Mouse (Mus musculus): ENCODE data around the gene Muc4.

The Muc4 gene

DNA sequence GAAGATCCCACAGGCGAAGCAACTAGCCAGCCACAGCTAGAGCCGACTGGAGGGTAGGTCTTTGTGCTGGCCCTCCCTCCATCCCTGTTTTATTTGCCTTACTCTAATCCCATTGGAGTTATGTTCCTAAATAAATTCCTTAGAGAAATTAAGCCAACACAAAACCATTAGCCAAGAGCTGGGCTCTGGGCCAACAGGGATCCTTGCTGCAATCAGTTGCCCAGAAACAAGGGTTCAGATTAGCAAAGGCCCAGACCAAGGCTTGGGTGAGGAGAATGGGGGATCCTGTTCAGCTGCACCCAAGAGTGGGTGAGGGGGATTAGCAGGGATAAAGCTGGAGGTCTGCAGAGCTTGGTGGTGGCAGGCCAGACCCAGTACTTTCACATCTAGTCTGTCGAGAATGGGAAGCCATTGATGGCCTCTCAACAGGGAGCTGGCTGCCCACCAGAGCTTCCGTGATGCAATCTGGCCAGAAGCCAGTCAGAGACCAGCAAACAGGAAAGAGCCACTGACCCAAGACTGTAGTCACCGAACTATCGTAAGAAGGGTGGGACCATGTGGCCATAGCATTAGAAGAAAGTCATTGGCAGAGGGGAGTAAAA lies 67.7 kb downstream of the Muc4 start:
- ATAC-seq (ENCODE audit: low TSS enrichment): no peak

DNA sequence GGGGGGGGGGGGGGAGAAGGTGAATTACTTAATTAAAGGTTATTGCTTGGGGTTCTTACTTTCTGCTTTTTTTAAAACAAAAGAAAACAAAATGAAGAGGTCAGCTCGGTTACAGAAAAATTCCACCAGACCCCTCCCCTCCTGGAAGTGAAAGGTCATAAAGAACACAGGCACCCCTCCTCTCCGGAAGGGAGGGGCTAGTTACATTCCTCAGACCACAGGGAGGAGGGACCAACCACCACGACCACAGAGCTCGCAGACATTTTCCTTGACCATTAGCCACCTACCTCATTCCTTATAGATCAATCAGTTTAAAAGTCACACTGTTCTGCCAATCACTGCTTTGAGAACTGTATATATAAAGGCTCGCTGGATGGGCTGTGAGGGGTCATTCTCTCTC lies 68.2 kb downstream of the Muc4 start:
- ATAC-seq (ENCODE audit: low TSS enrichment): no peak

GRCm38 (mm10) chr16:32805151-32805550 lies 69.5 kb downstream of the Muc4 start:
- no peak for ATAC-seq (ENCODE audit: low TSS enrichment)

DNA sequence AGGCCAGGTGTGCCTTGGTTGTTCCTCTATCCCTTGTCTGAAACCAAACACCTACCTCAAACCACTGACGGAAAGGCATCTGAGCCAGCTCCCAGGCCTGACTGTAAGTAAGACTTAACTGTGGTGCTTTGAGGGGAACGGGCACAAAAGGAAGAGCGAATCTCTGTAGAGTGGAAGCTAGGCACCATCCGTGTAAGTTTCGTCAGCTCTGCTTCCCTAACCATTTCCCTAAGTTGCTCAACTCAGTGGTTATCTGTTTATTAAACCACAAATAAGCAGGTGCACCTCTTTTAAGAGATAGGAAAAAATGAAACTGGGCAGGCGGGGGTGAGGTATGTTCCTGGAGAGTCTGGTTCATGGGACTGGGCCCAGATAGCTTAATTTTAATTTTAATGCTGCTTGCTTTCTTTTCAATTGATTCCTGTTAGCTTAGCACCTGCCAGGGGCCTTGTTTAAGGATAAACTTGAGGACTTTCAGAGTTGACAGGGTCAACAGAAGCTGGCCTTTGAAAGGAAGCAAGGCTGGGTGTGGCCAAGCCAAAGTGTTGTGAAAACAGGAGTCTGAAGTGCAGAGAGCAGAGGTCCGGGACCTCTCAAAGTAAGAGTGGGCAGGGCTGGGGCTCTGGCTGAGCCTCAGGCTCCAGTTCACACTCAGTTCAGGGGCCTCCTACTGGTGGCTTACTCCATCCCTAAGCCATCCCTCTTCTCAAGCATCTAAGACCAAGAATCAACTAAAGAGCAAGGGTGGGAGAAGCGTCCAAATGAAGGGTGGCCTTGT lies 71.9 kb downstream of the Muc4 start:
- ATAC-seq (ENCODE audit: low TSS enrichment): no peak

DNA sequence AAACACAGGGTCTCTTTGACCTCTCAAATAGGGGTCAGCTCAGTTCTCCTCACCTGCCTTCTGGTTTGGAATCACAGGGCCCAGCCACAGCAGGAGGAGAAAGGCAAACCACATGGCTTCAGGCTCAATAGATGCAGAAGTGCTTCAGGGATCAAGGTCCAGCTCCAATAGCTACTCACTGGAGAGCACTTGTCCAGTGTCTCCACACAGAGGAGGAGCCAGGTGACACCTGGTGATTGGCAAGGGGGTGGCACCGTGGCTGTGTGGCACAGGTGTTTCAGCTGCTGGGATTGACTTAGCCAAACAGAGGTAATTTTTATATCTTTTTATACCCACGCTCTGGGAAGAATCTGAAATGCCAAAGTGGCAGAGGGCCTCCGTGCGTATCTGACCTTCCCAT lies 74.6 kb downstream of the Muc4 start, which contains the start of gene Smbd1:
Gene Smbd1, minus strand, starts transcription at position 157 of the 400 bp plus-strand sequence.
- no peak for ATAC-seq (ENCODE audit: low TSS enrichment)

DNA sequence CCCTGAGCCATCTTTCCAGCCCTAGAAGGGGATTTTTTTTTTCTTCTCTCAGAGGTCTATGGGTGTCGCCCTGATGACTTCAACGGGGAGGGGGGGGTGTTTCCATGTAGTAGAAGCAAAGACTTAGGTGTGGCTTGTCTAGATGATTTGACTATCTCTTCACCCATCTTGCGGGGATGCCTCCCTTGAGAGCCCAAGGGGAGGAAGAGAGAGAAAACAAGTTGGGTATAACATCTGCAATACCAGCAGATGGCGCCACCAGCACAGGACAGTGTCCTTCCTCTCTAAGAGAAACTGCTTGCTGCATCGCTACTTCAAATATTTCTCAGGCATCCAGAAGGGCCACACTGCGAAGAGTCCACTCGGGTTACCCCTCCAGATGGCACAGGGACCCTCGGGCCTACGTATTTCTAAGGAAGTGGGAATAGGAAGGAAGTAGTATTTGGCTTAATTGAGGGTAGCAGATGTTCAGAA lies 77.2 kb downstream of the Muc4 start:
- peak; percentile 91 for ATAC-seq (ENCODE audit: low TSS enrichment)

- no peak for ATAC-seq (ENCODE audit: low TSS enrichment)
Observed at GRCm38 (mm10) chr16:32813362-32813761, 77.7 kb downstream of the Muc4 start.

DNA sequence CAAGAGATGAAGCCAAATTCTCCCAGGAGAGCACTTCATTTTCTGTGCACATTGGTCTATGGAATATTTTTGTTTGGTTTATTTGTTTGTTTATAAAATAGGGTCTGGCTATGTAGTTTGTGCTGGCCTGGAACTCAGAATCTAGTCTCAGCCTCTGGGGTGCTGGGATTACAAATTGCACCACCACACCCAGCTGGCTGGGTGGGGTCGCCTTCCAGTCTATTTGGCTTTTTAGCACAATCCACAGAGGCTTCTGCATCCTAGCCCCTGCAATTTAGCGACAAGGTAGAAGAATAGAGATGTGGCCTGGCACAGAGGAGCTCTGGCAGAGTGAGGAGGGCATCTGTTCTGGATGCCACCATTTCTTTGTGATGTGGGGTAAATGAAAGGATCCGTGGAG lies 78.1 kb downstream of the Muc4 start:
- no peak for ATAC-seq (ENCODE audit: low TSS enrichment)

DNA sequence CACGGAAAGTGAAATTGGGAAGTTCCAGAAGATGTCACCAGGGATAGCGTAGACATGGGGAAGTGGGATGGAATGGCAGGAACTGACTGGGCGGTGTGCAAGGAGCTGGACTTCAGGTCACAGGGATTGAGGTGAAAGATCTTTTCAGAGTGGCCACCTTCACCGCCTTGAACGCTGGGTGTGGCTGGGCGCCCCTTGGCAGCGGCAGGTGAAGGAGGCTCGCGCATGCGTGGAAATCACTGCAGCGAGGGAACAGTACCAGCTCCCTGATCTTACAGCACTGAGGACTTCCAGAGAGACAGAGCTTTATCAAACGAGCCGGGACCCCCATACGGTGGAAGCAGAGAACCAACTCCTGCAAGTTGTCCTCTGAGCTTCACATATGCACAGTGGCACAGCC lies 78.9 kb downstream of the Muc4 start:
- ATAC-seq (ENCODE audit: low TSS enrichment): peak; percentile 65; the same call in 1 of the 2 replicates

- no peak for ATAC-seq (ENCODE audit: low TSS enrichment)
Observed at GRCm38 (mm10) chr16:32815160-32815605, 79.5 kb downstream of the Muc4 start.

DNA sequence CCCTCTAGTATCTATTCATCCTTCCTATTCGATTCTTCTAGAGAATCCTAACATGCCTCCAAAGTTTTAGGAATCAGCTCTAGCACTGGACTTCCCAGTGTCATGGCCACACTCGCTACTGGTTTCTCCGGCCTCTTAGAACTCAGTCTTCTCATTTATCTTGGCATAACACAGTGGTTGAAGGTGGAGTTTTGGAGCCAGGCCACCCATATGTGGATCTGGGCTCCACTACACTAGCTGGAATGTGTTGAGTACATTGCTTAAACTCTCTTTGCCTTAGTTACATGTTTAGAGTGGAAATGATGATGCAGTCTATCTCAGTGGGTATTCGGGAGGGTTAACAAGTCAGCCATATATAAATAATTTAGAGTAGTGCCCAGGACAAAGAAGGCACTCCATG lies 82.3 kb downstream of the Muc4 start:
- no peak for ATAC-seq (ENCODE audit: low TSS enrichment)

GRCm38 (mm10) chr16:32818441-32818840 lies 82.8 kb downstream of the Muc4 start:
- no peak for ATAC-seq (ENCODE audit: low TSS enrichment)

DNA sequence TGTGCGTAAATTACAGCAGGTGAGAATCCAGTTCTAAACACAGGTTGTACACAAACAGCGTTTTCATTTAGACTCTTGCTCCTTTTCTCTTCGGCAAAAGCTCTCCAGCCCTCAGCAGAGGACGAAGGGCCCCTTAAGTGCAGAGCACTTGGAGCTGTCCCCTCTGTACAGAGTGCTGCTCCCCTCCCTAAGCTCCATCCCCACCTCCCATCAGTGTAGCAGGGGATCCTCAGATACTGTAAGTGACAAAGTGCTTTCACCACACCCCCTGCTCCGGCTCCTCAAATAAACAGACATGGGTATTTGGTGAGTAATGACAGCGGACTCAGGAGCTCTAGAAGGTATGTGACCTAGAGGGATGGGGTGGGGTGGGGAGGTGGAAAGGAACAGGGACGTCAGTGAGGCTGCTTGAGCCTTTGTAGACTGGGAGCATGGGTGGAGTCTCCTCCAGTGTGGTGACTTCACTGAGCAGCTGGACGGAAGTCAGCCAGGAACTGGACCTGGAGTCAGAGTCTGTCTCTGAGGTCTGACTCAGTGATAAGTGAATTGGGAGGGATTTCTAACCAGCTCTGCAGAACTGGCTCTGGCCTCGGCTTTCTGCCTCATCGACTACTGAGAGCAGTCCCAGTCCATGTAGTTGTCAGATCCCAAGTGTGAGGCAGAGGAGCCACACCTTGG lies 86.2 kb downstream of the Muc4 start:
- no peak for ATAC-seq (ENCODE audit: low TSS enrichment)

- ATAC-seq (ENCODE audit: low TSS enrichment): no peak
Observed at GRCm38 (mm10) chr16:32822450-32822827, 86.8 kb downstream of the Muc4 start.

DNA sequence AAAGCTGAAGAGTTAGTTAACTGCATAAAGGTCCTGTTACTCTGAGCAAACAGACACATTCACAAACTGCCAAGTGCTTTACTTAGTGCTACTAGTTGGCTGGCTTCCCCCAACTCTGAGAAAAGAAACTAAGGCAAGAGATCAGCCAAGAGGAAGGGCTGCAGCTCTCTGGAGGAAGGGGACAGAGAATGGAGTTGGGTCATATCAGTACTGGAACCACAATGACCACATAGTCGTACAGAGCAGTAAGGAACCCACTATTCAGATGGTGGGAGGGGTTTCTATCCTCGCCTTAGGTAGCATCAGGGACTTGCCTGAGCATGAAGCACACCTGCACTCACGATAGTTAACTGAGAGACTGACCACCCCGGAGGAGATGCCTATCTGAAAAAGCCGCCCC lies 87.2 kb downstream of the Muc4 start:
- ATAC-seq (ENCODE audit: low TSS enrichment): no peak

- ATAC-seq (ENCODE audit: low TSS enrichment): no peak
Observed at GRCm38 (mm10) chr16:32823487-32823886, 87.8 kb downstream of the Muc4 start.

GRCm38 (mm10) chr16:32824061-32824460 lies 88.4 kb downstream of the Muc4 start:
- ATAC-seq (ENCODE audit: low TSS enrichment): no peak

DNA sequence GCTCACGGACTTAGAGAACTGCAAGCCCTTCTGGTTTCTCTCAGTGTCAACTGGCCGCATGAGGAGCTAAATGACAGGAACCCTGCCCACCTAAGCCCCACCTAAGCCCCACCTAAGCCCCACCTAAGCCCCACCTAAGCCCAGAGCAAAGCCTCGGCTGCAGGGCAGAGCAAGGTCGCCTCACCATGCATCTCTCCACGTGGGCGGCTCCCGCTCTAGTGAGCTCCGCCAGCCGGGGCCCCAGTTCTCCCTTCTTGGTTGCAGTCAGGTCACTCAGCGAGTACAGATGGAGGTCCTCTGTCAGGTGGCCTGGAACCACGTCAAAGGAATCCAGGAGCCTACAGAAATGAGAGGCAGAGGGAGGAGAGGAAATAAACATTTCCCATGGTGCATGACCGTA lies 89.7 kb downstream of the Muc4 start:
- ATAC-seq (ENCODE audit: low TSS enrichment): no peak

- ATAC-seq (ENCODE audit: low TSS enrichment): no peak
Observed at GRCm38 (mm10) chr16:32826521-32826920, 90.8 kb downstream of the Muc4 start.

- no peak for ATAC-seq (ENCODE audit: low TSS enrichment)
Observed at GRCm38 (mm10) chr16:32829104-32829503, 93.4 kb downstream of the Muc4 start.

GRCm38 (mm10) chr16:32831501-32831900 lies 95.8 kb downstream of the Muc4 start:
- no peak for ATAC-seq (ENCODE audit: low TSS enrichment)

Data from frontal cortex, adult (tissue).